8 mouse cellular contexts compared by ENCODE assay signal in the genomic region with DNA sequence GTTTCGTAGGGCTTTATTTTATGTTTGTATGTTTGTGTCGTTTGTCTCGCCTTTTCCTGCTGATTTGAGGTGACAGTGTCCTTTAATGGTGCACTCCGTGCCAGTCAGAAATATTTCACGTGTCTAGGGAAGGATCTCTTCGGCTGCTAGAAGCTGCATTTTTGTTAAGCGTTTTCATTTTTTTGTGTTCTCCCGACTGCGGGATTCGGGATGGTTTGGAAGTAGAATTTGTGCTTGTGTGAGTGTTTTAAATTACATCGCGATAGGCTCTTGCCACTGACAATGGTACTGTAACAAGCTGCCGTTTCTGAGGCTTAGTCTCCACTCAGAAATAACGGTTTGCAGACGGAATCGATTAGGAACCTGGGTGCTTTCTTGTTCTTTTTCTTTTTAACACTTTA. TPM values are rescaled to one million over a fixed set of nuclear protein-coding genes. Genes with fewer than 3 reads are reported as not detected.
DNase-seq lines count a peak whose midpoint lies in the region; ATAC-seq and TF ChIP-seq lines count a peak whose summit lies in the region.

No protein-coding gene starts in this region.

- no peaks in the 10 kb centered on the region for H3K9me3 ChIP-seq in forebrain, embryonic 16.5 days (ENCODE audit: control insufficient read depth, low read length)
- H3K9me3 ChIP-seq in liver, embryonic 14.5 days (ENCODE audit: control insufficient read depth, low read length): no peaks in the 10 kb centered on the region

- WGBS in lung, adult 2 months: 1% methylated on average over 16 of the region's 16 CpGs
- WGBS in forebrain, embryonic 16.5 days: 0% methylated on average over 16 of the region's 16 CpGs
- under 1% methylated on average over 16 of the region's 16 CpGs for WGBS in liver, embryonic 14.5 days (ENCODE audit: insufficient replicate concordance)

- H3K36me3 ChIP-seq in forebrain, embryonic 16.5 days (ENCODE audit: control insufficient read depth, insufficient read depth): no peaks in the 10 kb centered on the region
- H3K36me3 ChIP-seq in liver, embryonic 14.5 days (replicated peaks; ENCODE audit: control insufficient read depth, insufficient read depth, low read depth): peaks cover 18% of the 10 kb centered on the region

- ATAC-seq in forebrain, embryonic 16.5 days: no peak
- ATAC-seq in liver, embryonic 14.5 days (ENCODE audit: insufficient read depth): no peak

- H3K27ac ChIP-seq in brown adipose tissue, adult 24 weeks (replicated peaks; ENCODE audit: low read depth, low read length): 0 out of 2 replicates have a peak overlapping the region, but pooled peaks have one; percentile 7
- no peak overlapping the region; the same call in 1 of the 2 replicates for H3K27ac ChIP-seq in forebrain, embryonic 16.5 days (ENCODE audit: low read length)
- peak overlapping the region; percentile 90 for H3K27ac ChIP-seq in liver, embryonic 14.5 days

- TF ChIP-seq EP300 in liver, embryonic 14.5 days (IDR thresholded peaks at IDR 0.05; ENCODE audit: low read depth): no peak

- H3K27me3 ChIP-seq in forebrain, embryonic 16.5 days (replicated peaks; ENCODE audit: control insufficient read depth, insufficient read depth, low read length): no peaks in the 10 kb centered on the region
- H3K27me3 ChIP-seq in liver, embryonic 14.5 days (ENCODE audit: control insufficient read depth, insufficient read depth, low read length): no peaks in the 10 kb centered on the region; the same call in 1 of the 2 replicates

- H3K4me3 ChIP-seq in lung, adult 2 months (replicated peaks; ENCODE audit: extremely low read depth, low read depth, low read length): peak overlapping the region; percentile 13
- H3K4me3 ChIP-seq in brown adipose tissue, adult 24 weeks (ENCODE audit: insufficient read depth, low read depth, low read length): peak overlapping the region; percentile 70
- H3K4me3 ChIP-seq in forebrain, embryonic 16.5 days (replicated peaks; ENCODE audit: low read length): peak overlapping the region; percentile 95
- peak overlapping the region; percentile 94 to 95 for H3K4me3 ChIP-seq in liver, embryonic 14.5 days (ENCODE audit: insufficient read depth in 1 of 2, low read depth in 2 of 2, low read length in 2 of 2)

- peaks cover 5% of the 10 kb centered on the region for H3K4me1 ChIP-seq in lung, adult 2 months (ENCODE audit: control insufficient read depth, insufficient read depth, low read length)
- 0 out of 2 replicates have a peak, but pooled peaks cover 2% of the 10 kb centered on the region for H3K4me1 ChIP-seq in brown adipose tissue, adult 24 weeks (ENCODE audit: control insufficient read depth, insufficient read depth, insufficient read length, low read length)
- peaks cover 29% of the 10 kb centered on the region for H3K4me1 ChIP-seq in forebrain, embryonic 16.5 days (replicated peaks; ENCODE audit: control insufficient read depth, insufficient read depth, low read length)
- peaks cover 22 to 23% of the 10 kb centered on the region in 2 experiments for H3K4me1 ChIP-seq in liver, embryonic 14.5 days (replicated peaks; ENCODE audit: control insufficient read depth in 2 of 2, insufficient read depth in 2 of 2, low read length in 1 of 2)

- DNase-seq in lung, adult 2 months: no peak
- no peak for DNase-seq in lung, postnatal 25 days (ENCODE audit: low spot score)
- DNase-seq in liver, embryonic 14.5 days (ENCODE audit: low read depth in 3 of 3, low spot score in 3 of 3): peak in 1 of 3 experiments; percentile 20
- no peak for DNase-seq in urinary bladder, postnatal 4 days (ENCODE audit: low spot score in 2 of 2)
- no peak for DNase-seq in adrenal gland, postnatal 10 days
- no peak for DNase-seq in urinary bladder, adult 2 months (ENCODE audit: low spot score)

- H3K4me2 ChIP-seq in forebrain, embryonic 16.5 days (ENCODE audit: low read length): peak overlapping the region; percentile 87
- H3K4me2 ChIP-seq in liver, embryonic 14.5 days (ENCODE audit: low read depth): peak overlapping the region; percentile 92

- TF ChIP-seq POLR2A in lung, adult 2 months (IDR thresholded peaks at IDR 0.05; ENCODE audit: borderline replicate concordance, extremely low read depth, low read depth, low read length): no peak

- TF ChIP-seq CTCF in lung, adult 2 months (IDR thresholded peaks at IDR 0.05; ENCODE audit: insufficient read depth, low read length): no peak
- no peak for TF ChIP-seq CTCF in liver, embryonic 14.5 days (IDR thresholded peaks at IDR 0.05; ENCODE audit: low read depth)

- H3K9ac ChIP-seq in forebrain, embryonic 16.5 days (replicated peaks; ENCODE audit: low read depth, low read length): peak overlapping the region; percentile 99
- peak overlapping the region; percentile 83 for H3K9ac ChIP-seq in liver, embryonic 14.5 days (replicated peaks)

RNA-seq across cellular contexts. Expression of a gene that starts 0.9 kb away (rescaled TPM):
- 0.43 and 0.96 TPM in 2 replicates for polyA plus RNA-seq in lung, adult 2 months (2012; rRNA removed)
- 16.0 and 20.6 TPM in 2 replicates for polyA plus RNA-seq in brown adipose tissue, adult 24 weeks (2012; ENCODE audit: insufficient read depth, insufficient read length, missing spikeins)
- 20.1 and 23.8 TPM in 2 replicates for polyA plus RNA-seq in forebrain, embryonic 16.5 days (2015; fragmentation: Nextera tagmentation; extraction: Ambion mirVana)
- 1.0 and 1.9 TPM in 2 replicates for polyA plus RNA-seq in liver, embryonic 14.5 days (2012; rRNA removed)
- 6.8 and 7.6 TPM in 2 replicates for polyA plus RNA-seq in liver, embryonic 14.5 days (2014; fragmentation: Nextera tagmentation; extraction: Ambion mirVana)
- total RNA-seq in adrenal gland, postnatal 10 days (2021): 1 to 10 TPM; 7.9 to 10.0 TPM
- 9.2 and 10.2 TPM in 2 replicates for polyA plus RNA-seq in urinary bladder, adult 2 months (2012; rRNA removed)

Comparison
In these comparisons a context has a peak if more than half of its experiments do, and no peak if none do; other contexts are left out.
1. H3K4me3 ChIP-seq: peak in every context shown above with its lines; median percentile 95 in forebrain, embryonic 16.5 days; 94 in liver, embryonic 14.5 days; 70 in brown adipose tissue, adult 24 weeks; 13 in lung, adult 2 months.